Mouse (Mus musculus) thymus, postnatal 14 days (tissue): Measurements from ENCODE around the gene Mpz.

Experiments used
- DNase-seq: peaks from one replicate; pipeline ENCODE4 v3.0.0; 2021

The Mpz gene

DNA sequence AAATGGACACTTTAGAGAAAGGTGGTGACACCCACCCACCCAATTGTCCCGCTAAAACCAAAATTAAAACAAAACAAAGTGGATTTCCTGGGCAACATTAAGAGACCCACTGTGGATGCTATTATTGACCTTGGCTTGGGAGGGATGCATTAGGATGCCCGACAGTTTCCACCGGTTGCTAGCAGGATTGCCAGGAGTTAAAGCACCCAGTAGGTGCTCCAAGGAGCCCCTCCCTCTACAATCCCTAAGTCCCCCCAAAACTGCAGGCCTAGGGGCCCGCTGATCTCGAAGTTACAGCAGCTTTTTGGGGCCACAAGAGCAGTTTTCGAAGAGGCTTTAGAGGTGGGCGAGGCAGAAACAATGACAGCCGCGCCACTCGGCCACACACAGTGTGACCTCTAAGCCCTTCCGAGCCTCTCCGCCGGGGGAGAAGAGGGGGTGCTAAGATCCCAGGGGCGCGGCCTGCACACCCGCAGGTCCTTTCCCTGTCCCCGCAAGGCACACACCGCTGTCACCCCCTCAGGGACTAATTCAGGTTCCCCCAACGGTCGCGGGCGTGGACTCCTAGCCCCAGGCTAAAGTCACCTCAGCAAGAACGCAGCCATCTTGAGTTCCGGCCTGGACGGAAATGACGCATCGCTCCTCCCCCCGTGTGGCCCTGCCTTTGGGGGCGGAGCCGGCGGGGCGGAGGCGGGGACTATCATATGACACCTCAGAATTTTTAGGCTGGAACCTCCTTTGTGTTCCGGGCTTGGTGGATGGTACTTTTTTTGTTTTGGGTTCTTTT lies at the start of gene Mpz, which contains the start of gene Sdhc:
Gene Mpz, plus strand, starts transcription at position 738 of the 787 bp plus-strand sequence.
Gene Sdhc, minus strand, starts transcription at position 630 of the 787 bp plus-strand sequence.
- peak; percentile 97 for DNase-seq

DNA sequence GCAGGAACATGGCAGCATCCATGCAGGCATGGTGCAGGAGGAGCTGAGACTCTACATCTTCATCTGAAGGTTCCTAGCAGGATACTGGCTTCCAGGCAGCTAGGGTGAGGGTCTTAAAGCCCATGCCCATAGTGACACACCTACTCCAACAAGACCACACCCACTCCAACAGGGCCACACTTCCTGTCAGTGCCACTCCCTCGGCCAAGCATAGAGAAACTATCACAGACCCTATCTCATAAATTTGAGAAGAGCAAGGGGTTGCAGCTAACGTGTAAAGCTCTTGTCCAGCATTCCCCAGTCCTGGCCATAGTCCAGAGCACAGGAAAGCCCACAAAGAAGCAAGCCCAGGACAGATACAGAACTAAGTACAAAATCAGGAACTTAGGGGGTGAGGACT lies 49.5 kb upstream of the Mpz start:
- DNase-seq, result no peak

DNA sequence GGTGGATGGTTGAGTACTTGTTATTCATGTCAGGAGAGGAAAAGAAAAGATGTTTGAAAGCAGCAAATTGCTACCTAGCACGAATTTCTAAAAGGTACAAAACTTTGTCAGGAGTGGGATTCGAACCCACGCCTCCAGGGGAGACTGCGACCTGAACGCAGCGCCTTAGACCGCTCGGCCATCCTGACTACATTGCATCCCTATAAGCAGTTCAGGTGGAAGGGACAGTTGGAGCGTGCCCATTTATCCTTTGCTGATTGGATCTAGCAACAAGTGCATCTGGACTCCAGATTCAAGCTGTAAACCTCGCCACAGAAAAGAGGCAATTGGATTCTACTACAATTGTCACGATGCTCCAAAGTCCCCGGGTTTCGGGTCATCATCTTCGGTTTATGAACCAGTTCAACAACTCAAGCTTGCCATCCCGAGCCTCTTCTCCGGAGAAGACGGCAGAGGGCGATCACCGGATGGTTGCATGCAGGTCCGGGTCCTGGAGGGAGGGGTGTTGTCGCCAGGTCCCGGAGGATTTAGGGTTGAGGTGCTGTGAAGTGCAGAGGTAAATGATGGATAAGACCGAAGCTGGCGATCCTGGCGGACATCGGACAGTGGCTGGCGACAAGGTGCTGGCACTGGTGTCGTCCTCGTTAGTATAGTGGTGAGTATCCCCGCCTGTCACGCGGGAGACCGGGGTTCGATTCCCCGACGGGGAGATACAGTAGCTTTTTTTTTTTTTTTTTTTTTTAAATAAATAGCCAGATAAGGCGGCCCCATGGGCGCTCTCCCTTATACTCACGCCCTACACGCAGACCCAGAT lies 48.6 kb upstream of the Mpz start:
- DNase-seq, result peak; percentile 78

DNA sequence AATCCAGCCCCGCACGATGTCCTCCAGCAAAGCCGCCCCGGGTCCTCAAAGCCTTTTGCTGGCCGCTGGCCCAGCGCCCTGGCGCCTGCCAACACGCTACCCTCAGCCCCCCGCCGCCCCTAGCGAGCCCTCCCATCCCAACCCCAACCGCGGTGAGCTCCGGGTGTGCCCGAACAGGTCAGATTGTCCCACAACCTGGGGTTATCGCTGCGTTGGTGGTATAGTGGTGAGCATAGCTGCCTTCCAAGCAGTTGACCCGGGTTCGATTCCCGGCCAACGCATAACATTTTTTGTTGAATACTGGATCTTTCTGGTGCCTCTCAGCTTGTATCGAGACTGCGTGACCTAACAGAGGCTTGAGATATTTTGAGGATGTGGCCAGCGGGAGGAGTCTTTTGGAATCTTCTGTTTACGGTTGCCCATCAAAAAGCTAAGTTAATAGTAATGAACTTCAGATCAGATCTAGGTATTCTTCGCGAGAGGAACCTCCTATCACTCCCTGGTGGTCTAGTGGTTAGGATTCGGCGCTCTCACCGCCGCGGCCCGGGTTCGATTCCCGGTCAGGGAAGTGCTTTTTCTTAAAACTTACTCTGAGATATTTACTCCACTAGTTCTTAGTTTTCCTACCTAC lies 47.8 kb upstream of the Mpz start:
- DNase-seq, result peak; percentile 88

DNA sequence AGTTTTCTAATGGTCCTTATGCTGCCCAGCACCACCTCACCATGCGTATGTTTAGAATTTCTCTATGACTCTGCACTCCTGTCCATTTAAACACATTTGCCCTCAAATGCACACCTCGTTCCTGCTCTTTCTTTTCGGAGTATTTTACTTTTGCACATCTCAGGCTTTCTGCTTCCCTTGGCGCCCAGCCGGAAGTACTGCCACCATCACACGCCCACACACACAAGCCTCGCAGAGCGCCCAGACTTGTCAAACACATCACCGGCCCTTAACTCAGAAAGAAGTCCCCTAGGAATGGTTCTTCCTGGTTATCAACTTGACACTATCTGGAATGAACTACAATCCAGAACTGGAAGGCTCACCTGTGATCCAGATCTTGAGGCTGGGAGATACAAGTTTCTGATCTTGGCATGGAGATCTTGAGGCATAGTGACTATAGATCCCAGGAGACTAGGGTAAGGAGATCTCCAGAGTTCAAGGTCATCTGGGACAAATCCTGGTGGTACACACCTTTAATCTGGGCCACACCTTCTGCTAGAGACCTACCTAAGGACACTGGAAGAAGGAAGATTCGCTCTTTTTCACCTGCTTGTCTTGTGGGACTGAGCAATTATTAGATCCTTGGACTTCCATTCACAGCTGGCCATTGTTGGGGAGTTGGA lies 47.2 kb upstream of the Mpz start:
- DNase-seq, result no peak

DNA sequence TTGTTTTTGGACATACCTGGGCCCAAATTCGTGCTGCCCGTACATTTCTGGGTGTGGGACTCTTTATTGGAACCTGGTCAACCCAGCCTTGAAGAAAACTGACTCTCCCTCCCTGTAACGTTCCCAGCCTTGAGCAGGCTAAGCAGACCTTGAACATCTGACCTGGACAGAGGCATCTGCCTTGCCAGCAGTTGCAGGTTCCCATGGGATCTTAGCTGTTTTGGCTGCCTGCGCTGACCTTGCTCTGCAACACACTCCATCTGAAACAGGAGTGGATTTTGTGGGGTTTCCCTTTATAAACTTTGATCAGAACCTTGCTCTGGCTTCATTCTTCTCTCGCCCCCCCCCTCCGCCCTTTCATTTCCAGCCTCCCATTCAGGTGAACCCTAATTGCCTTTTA lies 45.3 kb upstream of the Mpz start:
- no peak for DNase-seq

DNA sequence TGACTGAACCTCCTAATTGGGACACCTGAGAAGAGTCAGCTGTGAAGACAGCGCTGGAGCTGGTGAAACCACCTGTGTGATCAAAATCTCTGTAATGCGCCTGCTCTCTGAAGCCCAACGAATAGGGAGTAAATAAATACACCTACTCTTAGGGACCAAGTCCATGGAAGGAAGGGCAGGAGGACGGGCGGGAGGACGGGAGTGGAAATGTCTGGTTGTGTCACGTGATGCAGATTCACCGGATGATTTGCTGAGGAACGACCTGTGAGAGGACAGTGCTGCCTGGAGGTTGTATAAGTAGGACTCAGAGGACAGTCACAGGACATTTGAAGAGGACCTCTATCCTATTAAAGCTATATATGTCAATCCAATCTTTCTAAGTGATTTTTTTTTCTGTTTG lies 40.9 kb upstream of the Mpz start:
- DNase-seq, result no peak

DNA sequence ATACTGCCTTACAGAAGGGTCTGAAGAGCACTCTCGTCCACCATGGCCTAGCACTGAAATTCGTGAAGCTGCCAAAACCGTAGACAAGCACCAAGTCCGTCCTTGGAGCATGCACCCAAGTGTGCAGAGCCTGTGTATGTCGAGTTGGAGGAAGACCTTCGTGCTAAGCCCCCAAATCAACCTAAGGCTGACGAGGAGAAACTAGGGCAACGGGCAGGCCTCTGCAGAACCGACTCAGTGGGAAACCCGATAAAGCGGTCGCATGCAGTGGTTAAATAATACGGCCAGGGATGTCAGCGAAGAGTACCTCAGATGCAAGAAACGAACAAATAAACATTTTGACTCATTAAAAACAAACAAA lies 39.9 kb upstream of the Mpz start:
- DNase-seq, result no peak

DNA sequence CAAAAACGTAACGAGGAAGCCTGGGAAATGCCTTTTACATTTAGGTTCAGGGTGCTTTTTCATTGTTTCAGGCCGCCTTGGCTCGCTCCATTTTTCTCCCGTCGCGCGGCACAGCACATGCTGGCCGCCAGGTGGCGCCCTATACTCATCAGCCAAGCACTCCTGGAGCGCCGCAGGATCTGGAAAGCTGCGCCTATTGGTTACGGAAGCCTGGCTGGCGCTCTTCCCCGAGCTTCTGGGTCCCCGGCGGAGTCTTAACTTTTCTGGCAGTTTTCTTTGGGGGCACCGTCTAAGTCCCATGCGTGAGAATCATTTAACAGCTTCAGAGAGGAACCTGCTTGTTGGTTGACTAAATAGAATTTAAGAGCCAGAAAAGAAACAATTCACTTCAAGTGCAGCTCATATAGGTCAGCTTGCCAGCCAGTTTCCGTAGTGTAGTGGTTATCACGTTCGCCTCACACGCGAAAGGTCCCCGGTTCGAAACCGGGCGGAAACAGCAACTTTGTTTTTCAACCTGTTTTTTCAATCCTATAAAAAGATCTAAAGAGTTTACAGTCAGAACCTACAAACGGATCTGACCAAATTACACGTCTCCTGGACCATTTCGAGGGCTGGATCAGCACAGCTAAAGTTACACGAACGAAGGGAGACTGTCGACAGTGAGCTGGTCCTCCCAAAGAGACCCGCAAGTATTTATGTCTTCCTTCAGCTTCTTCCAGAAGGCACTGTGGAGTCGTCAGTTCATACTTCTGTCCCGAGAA lies 39.3 kb upstream of the Mpz start:
- DNase-seq, result peak; percentile 90

DNA sequence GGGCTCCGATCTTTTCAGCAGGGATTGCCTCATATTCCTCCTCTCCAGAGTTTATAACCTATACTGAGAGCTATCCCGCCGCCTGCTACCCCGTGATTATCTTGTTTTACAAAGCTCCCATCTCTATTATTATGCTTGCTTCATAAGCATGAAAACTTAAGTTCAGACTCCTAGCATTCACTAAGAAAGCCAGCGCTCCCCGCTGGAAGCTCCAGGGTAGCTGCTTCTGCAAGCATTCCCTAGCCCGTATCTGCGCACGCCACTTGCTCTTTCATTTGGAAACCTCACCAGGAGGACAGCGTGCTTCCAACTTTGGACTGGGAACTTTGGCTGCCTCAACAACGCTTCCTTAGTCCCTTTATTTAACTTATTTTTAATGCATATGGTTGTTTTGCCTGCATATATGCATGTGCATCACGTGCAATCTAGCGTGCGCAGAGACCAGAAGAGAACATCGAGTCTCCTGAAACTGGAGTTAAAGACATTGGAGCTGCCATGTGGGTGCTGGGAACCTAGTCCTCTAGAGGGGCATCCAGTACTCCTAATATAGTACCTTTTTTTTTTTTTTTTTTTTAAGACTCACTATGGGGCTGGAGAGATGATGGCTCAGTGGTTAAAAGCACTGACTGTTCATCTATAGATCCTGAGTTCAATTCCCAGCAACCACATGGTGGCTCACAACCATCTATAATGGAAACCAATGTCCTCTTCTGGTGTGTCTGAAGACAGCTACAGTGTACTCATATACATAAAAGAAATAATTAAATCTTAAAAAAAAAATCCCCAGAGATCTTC lies 38.5 kb upstream of the Mpz start:
- peak; percentile 38 for DNase-seq

DNA sequence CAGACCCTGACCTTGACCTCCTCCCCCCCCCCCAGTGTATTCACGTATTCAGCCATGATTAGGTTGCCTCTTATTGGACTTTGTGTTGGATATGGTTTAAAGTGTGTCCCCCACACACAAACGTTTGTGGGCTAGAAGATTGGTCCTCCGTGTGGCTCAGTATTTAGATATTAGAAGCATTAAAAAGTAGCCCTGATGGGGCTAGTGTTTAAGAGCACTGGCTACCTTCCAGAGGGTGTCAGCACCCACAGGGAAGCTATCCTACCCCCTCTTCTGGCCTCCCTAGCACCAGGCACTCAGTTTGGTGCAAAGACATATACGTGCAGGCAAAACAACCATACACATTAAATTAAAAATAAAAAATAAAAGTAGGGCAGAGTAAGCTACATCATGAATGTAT lies 37.5 kb upstream of the Mpz start:
- DNase-seq, result no peak

DNA sequence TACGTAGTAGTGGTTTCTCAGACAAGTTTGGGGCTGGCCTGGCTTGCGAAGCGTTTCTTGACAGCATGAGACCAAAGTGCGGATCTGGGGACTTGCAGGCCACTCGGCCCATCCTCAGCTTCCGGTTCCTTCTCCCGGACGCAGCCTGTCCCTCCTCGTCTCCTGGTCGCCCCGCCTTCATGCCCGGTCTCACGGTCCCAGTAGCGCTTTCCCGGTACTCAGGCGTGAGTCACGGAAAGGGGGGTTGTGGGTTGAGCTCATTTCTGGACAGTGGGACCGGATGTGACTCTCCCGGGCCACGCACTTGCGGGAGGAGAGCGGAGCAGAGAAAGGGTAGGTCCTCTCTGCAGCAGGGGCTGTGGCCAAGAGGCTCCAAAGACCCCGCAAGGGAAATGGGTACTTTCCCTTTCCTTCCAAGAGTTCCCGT lies 36.6 kb upstream of the Mpz start, which contains the start of gene Cfap126:
Gene Cfap126, plus strand, starts transcription at position 46 of the 427 bp plus-strand sequence.
- DNase-seq, result peak; percentile 38

DNA sequence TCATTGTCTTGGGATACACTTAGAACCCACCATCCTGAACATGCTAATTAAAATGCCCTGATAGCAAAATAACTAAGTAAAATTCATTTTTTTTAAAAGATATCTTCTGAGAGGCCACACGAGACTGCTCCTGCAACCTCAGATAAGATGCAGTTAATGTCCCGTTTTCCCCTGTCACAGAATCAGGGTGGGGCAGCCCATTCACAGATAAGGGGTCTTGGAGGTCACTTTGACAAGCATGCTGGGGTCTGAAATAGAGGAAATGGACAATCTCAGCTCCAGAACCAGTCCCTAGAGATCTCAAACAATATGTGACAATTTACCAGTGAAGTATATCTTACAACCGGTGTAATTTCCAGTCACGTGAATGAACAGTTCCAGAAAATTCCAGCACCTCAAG lies 34.2 kb upstream of the Mpz start:
- DNase-seq, result no peak

DNA sequence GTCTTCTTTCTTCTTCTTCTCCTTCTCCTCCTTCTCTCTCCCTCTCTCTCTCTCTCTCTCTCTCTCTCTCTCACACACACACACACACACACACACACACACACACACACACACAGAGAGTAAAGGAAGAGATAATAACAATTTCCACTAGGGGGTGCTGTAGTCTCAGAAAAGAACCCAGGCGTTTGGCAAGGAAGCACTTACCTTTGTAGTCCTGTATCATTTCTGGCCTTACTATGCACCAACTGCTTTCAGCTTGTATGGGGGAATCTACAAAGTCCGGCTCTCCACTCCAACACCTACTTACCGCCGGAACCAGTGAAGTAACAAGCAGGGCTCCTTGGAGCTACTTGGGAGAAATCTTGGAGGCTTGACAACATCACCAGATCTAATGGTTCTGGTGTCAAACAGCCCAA lies 32.2 kb upstream of the Mpz start:
- peak; percentile 70 for DNase-seq

DNA sequence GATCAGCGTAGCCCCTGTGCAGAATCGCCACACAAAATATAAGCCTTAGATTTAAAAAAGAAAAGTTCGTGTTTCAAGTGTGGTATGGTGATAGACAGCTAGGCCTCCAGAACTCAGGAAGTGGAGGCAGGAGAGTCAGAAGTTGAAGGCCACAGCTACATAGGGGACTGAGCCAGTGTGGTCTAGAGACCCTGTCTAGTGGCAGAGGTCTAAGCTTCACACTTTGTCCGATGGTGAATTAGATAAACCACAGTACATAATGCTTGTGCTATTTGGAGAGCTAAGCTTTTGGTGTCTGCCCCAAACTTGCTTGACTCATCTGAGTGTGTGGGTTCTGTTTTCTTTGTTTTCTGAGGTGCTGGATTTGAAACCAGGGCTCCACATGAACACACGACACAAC lies 31.5 kb upstream of the Mpz start:
- no peak for DNase-seq

DNA sequence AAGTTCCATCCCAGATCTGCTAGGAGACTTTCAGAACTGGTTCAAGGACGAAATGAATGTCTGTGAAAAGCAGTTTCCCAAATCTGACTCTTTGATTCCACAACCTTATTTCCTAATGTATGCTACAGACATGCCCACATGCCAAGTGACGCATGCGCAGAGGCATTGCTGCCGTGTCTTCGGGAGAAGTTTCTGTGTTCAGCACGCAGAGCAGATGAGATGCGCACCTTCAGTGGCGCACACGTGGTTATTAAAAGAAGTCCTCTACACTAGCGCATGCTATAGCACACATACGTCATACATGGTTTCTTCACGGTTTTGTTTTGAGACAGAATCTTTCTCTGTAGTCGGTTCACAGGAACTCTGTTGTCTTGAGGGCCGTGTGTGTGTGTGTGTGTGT lies 31.1 kb upstream of the Mpz start:
- DNase-seq, result no peak

DNA sequence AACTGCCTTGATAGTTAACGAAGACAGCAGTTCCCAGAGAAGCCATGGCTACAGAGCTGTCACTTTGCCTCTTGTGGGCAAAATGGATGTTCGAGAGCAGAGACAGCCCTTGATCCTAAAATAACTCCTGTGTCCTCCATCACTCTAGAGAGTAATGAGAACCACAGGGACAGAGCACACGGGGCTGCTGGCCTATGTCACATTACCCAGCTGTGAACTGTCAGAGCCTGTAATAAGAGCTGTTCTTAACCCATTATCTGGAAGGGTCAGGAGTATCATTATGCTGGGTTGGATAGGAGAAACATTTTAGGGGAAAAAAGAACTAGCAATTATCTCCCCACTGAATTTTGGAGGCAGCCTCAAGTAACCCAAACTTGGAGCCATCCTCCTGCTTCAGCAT lies 29.6 kb upstream of the Mpz start:
- no peak for DNase-seq

DNA sequence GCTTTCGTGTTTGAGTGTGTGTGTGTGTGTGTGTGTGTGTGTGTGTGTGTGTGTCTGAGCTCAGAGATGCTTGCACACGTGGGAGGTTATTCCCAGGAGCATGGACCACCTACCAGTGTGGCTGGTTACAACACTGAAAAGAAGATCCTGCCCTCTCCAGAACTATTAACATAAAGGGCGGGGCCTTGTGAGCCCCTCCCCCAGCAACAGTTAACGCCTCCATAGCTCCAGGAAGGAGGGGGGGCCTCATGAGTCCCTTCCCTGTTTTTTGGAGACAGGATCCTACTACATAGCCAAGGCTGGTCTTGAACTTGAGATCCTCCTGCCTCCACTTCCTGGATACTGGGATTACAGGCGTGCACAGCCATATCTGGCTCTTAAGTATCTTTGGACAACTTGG lies 28.7 kb upstream of the Mpz start:
- DNase-seq, result no peak

DNA sequence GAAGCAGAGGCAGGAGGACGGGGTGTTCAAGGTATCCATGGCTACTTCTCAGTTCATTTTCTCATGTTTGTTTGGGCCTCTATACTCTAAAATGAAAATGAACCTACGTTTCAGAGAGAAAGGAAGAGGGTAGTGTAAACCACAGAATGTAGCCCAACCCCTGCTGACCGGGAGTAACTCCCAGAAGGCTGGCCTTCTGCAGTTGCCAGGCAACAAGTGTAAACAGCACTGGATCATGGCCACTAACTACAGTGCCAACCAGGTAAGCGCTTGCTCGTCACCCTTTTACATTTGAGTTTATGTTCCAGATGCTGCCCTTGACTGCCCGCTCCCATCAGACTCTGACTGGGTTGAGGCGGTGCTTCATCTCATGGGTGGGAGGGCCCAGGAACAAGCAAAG lies 27.6 kb upstream of the Mpz start:
- no peak for DNase-seq

DNA sequence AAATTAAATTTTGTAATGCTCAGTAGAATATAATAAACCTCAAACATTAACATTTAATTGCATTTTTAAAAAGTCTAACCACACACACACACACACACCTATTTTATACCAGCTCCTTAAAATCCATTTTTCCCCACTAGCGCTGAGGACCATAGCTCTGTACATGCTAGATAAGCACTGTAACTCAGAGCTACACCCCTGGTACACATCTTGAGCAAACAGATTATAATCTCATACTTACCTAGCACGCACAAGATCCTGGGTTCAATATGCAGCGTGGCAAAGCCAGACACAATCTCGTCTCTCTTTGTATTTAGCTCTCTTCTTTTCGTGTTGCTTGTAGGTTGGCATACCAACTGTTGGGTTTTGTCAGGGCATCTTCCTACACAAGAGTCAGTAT lies 26.1 kb upstream of the Mpz start:
- no peak for DNase-seq

DNA sequence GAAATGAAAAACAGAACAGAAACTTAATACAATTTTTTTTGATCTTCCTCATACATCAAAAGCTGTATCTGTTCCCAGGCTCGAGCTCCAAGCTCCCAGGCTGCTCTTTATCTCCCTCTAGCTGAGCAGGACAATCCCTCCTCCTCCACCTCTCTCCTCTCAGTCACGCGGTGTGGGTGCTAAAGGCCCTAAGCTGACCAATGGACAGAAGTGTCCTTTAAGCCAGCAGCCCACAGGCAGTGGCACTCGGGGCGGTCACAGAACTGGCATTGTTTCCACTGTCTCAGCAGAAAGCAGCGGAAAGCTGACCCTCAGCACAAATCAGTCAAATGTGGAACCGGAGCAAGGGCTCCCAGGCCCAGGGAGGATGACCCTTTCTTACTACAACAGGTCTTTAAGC lies 21.3 kb upstream of the Mpz start:
- DNase-seq, result no peak

DNA sequence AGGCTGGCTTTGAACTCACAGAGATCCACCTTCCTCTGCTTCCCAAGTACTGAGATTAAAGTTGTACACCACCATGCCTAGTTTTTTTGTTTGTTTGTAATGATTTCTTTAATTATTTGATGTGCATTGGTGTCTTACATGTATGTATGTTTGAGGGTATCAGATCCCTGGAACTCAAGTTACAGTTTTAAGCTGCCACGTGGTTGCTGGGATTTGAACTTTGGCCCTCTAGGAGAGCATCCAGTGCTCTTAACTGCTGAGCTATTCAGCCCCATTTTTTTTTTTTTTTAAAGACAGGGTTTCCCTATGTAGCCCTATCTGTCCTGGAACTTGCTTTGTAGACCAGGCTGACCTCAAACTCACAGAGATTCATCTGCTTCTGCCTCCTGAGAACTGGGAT lies 19.5 kb upstream of the Mpz start:
- no peak for DNase-seq
